Mouse (Mus musculus): Measurements from ENCODE around the gene Smoc1. TPM values are rescaled to one million over a fixed set of nuclear protein-coding genes. Genes with fewer than 3 reads are reported as not detected.

Smoc1 gene
- polyA plus RNA-seq, 1 experiment from 2014 or later, result 35.2 TPM

GRCm38 (mm10) chr12:81000924-81001323 is 25.7 kb upstream of the Smoc1 start:
- 71% methylated on average over 4 of the region's 4 CpGs for WGBS
- no peaks in the 10 kb centered on the region for H3K36me3 ChIP-seq
- peaks cover 2% of the 10 kb centered on the region; the same call in 1 of the 2 replicates for H3K9me3 ChIP-seq
- H3K4me1 ChIP-seq (replicated peaks), result peaks cover 51% of the 10 kb centered on the region
- no peak for DNase-seq (ENCODE audit: low spot score)
- H3K27ac ChIP-seq, result no peak overlapping the region
- H3K27me3 ChIP-seq (ENCODE audit: insufficient read depth, poor library complexity, severe bottlenecking), result peaks cover 37% of the 10 kb centered on the region
- H3K4me3 ChIP-seq, result no peak overlapping the region

- DNase-seq (ENCODE audit: low spot score), result peak; percentile 34
- Histone ChIP-seq H3K4me1 (replicated peaks) (peaks cover 41% of the 10 kb centered on the region), H3K27me3 (ENCODE audit: insufficient read depth, poor library complexity, severe bottlenecking) (peaks cover 25% of the 10 kb centered on the region), H3K9me3 (no peaks in the 10 kb centered on the region), H3K36me3 (no peaks in the 10 kb centered on the region), H3K27ac (peak overlapping the region; percentile 53; the same call in 1 of the 2 replicates), H3K4me3 (no peak overlapping the region)
- WGBS, result 28% methylated on average over 13 of the region's 13 CpGs
Observed at GRCm38 (mm10) chr12:81002841-81003635, 23.6 kb upstream of the Smoc1 start.

- 9% methylated on average over 3 of the region's 3 CpGs for WGBS
- H3K4me1 ChIP-seq (replicated peaks), result peaks cover 23% of the 10 kb centered on the region
- H3K4me3 ChIP-seq, result 0 out of 2 replicates have a peak overlapping the region, but pooled peaks have one; percentile 18
- peak; percentile 38 for DNase-seq (ENCODE audit: low spot score)
- H3K27me3 ChIP-seq (ENCODE audit: insufficient read depth, poor library complexity, severe bottlenecking), result 0 out of 2 replicates have a peak, but pooled peaks cover 7% of the 10 kb centered on the region
- peak overlapping the region; percentile 85 for H3K27ac ChIP-seq
- H3K9me3 ChIP-seq, result no peaks in the 10 kb centered on the region
- H3K36me3 ChIP-seq, result no peaks in the 10 kb centered on the region
Observed at GRCm38 (mm10) chr12:81009813-81010212, 16.8 kb upstream of the Smoc1 start.

- no peak overlapping the region for H3K4me3 ChIP-seq
- no peaks in the 10 kb centered on the region for H3K9me3 ChIP-seq
- no peak overlapping the region for H3K27ac ChIP-seq
- 0 out of 2 replicates have a peak, but pooled peaks cover 7% of the 10 kb centered on the region for H3K27me3 ChIP-seq (ENCODE audit: insufficient read depth, poor library complexity, severe bottlenecking)
- no peaks in the 10 kb centered on the region for H3K36me3 ChIP-seq
- no peak for DNase-seq (ENCODE audit: low spot score)
- peaks cover 23% of the 10 kb centered on the region for H3K4me1 ChIP-seq (replicated peaks)
- WGBS, result 90% methylated on average over 2 of the region's 2 CpGs
Observed at GRCm38 (mm10) chr12:81011994-81012393, 14.6 kb upstream of the Smoc1 start.

- Histone ChIP-seq H3K27me3 (ENCODE audit: insufficient read depth, poor library complexity, severe bottlenecking) (0 out of 2 replicates have a peak, but pooled peaks cover 7% of the 10 kb centered on the region), H3K27ac (no peak overlapping the region), H3K4me3 (no peak overlapping the region), H3K4me1 (replicated peaks) (peaks cover 24% of the 10 kb centered on the region), H3K36me3 (no peaks in the 10 kb centered on the region), H3K9me3 (no peaks in the 10 kb centered on the region)
- DNase-seq (ENCODE audit: low spot score), result no peak
- WGBS, result 86% methylated on average over 11 of the region's 11 CpGs
Observed at GRCm38 (mm10) chr12:81013496-81013895, 13.1 kb upstream of the Smoc1 start.

- DNase-seq (ENCODE audit: low spot score), result no peak
- H3K27me3 ChIP-seq (ENCODE audit: insufficient read depth, poor library complexity, severe bottlenecking), result no peaks in the 10 kb centered on the region
- WGBS, result 92% methylated on average over 12 of the region's 12 CpGs
- H3K27ac ChIP-seq, result no peak overlapping the region
- H3K4me1 ChIP-seq (replicated peaks), result 0 out of 2 replicates have a peak, but pooled peaks cover 10% of the 10 kb centered on the region
- H3K4me3 ChIP-seq, result no peak overlapping the region
- H3K36me3 ChIP-seq, result no peaks in the 10 kb centered on the region
- no peaks in the 10 kb centered on the region for H3K9me3 ChIP-seq
Observed at GRCm38 (mm10) chr12:81017624-81018023, 9.0 kb upstream of the Smoc1 start.

GRCm38 (mm10) chr12:81018516-81019279 is 7.9 kb upstream of the Smoc1 start:
- Histone ChIP-seq H3K4me1 (replicated peaks) (0 out of 2 replicates have a peak, but pooled peaks cover 7% of the 10 kb centered on the region), H3K9me3 (no peaks in the 10 kb centered on the region), H3K36me3 (no peaks in the 10 kb centered on the region), H3K27me3 (ENCODE audit: insufficient read depth, poor library complexity, severe bottlenecking) (no peaks in the 10 kb centered on the region), H3K27ac (peak overlapping the region; percentile 40; the same call in 1 of the 2 replicates), H3K4me3 (no peak overlapping the region)
- 84% methylated on average over 20 of the region's 20 CpGs for WGBS
- no peak for DNase-seq (ENCODE audit: low spot score)

GRCm38 (mm10) chr12:81019280-81019935 is 7.2 kb upstream of the Smoc1 start:
- WGBS, result 89% methylated on average over 7 of the region's 7 CpGs
- DNase-seq (ENCODE audit: low spot score), result no peak
- Histone ChIP-seq H3K4me1 (replicated peaks) (0 out of 2 replicates have a peak, but pooled peaks cover 7% of the 10 kb centered on the region), H3K36me3 (no peaks in the 10 kb centered on the region), H3K27ac (no peak overlapping the region), H3K4me3 (no peak overlapping the region), H3K27me3 (ENCODE audit: insufficient read depth, poor library complexity, severe bottlenecking) (peaks cover under 1% of the 10 kb centered on the region), H3K9me3 (no peaks in the 10 kb centered on the region)

- 94% methylated on average over 7 of the region's 7 CpGs for WGBS
Observed at GRCm38 (mm10) chr12:81024407-81024806, 2.2 kb upstream of the Smoc1 start.

GRCm38 (mm10) chr12:81024993-81025392 is 1.6 kb upstream of the Smoc1 start:
- no peak for DNase-seq (ENCODE audit: low spot score)
- WGBS, result 63% methylated on average over 2 of the region's 2 CpGs
- no peak overlapping the region for H3K27ac ChIP-seq

More at GRCm38 (mm10) chr12:81024407-81024806, 2.2 kb upstream of the Smoc1 start:
- no peak for DNase-seq (ENCODE audit: low spot score)
- peaks cover 44% of the 10 kb centered on the region for H3K27me3 ChIP-seq (ENCODE audit: insufficient read depth, poor library complexity, severe bottlenecking)
- no peak overlapping the region for H3K27ac ChIP-seq
- H3K9me3 ChIP-seq, result no peaks in the 10 kb centered on the region
- H3K4me1 ChIP-seq (replicated peaks), result peaks cover 37% of the 10 kb centered on the region
- no peaks in the 10 kb centered on the region for H3K36me3 ChIP-seq
- no peak overlapping the region for H3K4me3 ChIP-seq

GRCm38 (mm10) chr12:81026995-81027942 is 661 bp downstream of the Smoc1 start:
- Histone ChIP-seq H3K4me3 (peak overlapping the region; percentile 81), H3K27ac (peak overlapping the region; percentile 88), H3K4me1 (replicated peaks) (peaks cover 62% of the 10 kb centered on the region), H3K9me3 (no peaks in the 10 kb centered on the region), H3K27me3 (ENCODE audit: insufficient read depth, poor library complexity, severe bottlenecking) (peaks cover 51% of the 10 kb centered on the region), H3K36me3 (peaks cover 7% of the 10 kb centered on the region; the same call in 1 of the 2 replicates)
- peak; percentile 30 for DNase-seq (ENCODE audit: low spot score)
- WGBS, result 4% methylated on average over 45 of the region's 45 CpGs

More at GRCm38 (mm10) chr12:81024993-81025392, 1.6 kb upstream of the Smoc1 start:
- Histone ChIP-seq H3K36me3 (no peaks in the 10 kb centered on the region), H3K27me3 (ENCODE audit: insufficient read depth, poor library complexity, severe bottlenecking) (peaks cover 50% of the 10 kb centered on the region), H3K4me1 (replicated peaks) (peaks cover 43% of the 10 kb centered on the region), H3K9me3 (no peaks in the 10 kb centered on the region), H3K4me3 (no peak overlapping the region)

All from hindbrain, embryonic 10.5 days (tissue).